Mouse (Mus musculus) heart, adult 18-20 months (tissue): ENCODE measurements at regions not wholly inside any gene's neighbourhood (a gene's known extent, or its start where the extent isn't known, plus 50 kb on each side); places are given as distances from the start of the nearest gene placed in this dataset.

Experiments used
- DNase-seq, 2 experiments: peaks; one replicate each; pipeline ENCODE4 v3.0.0; 2021 to 2022; ENCODE audit warnings: mixed read lengths in 1 of 2

- no peak for DNase-seq
Measured at GRCm38 (mm10) chr16:29993535-29993934, 70.6 kb upstream of the Hes1 start.

- DNase-seq, result peak; percentile 53 to 66
Measured at GRCm38 (mm10) chr16:29996139-29997069, 67.8 kb upstream of the Hes1 start.

GRCm38 (mm10) chr16:30000166-30000565, 64.0 kb upstream of the Hes1 start:
- DNase-seq, result no peak

- peak; percentile 52 to 60 for DNase-seq
Measured at GRCm38 (mm10) chr16:30005124-30005523, 59.1 kb upstream of the Hes1 start.

- DNase-seq, result no peak
Measured at GRCm38 (mm10) chr16:30006826-30007225, 57.4 kb upstream of the Hes1 start.

GRCm38 (mm10) chr16:30008451-30009357, 55.5 kb upstream of the Hes1 start:
- DNase-seq, result peak; percentile 91 to 97

- DNase-seq, result peak; percentile 57 to 76
Measured at GRCm38 (mm10) chr16:30009521-30010186, 54.5 kb upstream of the Hes1 start.

GRCm38 (mm10) chr16:30013123-30013522, 51.1 kb upstream of the Hes1 start:
- DNase-seq, result no peak

- DNase-seq, result no peak
Measured at GRCm38 (mm10) chr16:30013943-30014342, 50.2 kb upstream of the Hes1 start.
